Mouse (Mus musculus) liver, embryonic 14.5 days (tissue): ENCODE data around the gene Dmwd.

Experiments used
- CTCF ChIP-seq: IDR thresholded peaks from 2 replicates; pipeline ENCODE4 v1.5.1; 2016; ENCODE audit warnings: antibody characterized with exemption, low read depth, control low read depth
- EP300 ChIP-seq: IDR thresholded peaks from 2 replicates; pipeline ENCODE4 v1.6.1; 2016; ENCODE audit warnings: antibody characterized with exemption, low read depth

DNA sequence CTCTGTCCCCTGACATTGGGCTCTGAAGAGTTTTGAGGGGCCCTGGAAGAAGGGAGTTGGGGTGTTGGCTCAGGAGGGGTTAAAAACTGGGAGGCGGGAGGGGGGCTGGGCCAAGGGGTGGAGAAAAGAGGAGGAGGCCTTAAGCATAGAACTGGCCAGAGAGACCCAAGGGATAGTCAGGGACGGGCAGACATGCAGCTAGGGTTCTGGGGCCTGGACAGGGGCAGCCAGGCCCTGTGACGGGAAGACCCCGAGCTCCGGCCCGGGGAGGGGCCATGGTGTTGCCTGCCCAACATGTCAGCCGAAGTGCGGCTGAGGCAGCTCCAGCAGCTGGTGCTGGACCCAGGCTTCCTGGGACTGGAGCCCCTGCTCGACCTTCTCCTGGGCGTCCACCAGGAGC is 7.7 kb downstream of the Dmwd start, which contains the start of gene Dmpk:
- no peak for TF ChIP-seq EP300
- no peak for TF ChIP-seq CTCF
